9 mouse cellular contexts compared by ENCODE assay signal in genomic region chr4:84672181-84672791, GRCm38 (mm10). TPM values are rescaled to one million over a fixed set of nuclear protein-coding genes. Genes with fewer than 3 reads are reported as not detected.
DNase-seq lines count a peak whose midpoint lies in the region; ATAC-seq and TF ChIP-seq lines count a peak whose summit lies in the region.
"Had no signal": no experiment of that assay in that cellular context is flagged by ENCODE, and none has a peak within 500 bp of the region (broad histone marks: within the 10 kb centered on the region; RNA-seq: fewer than 3 reads in every experiment).

No protein-coding gene starts in this region.

- H3K36me3 ChIP-seq in lung, embryonic 14.5 days (ENCODE audit: insufficient read depth), result no peaks in the 10 kb centered on the region
- H3K36me3 ChIP-seq in embryonic facial prominence, embryonic 14.5 days (ENCODE audit: control insufficient read depth, insufficient read depth, low read length), result no peaks in the 10 kb centered on the region
- H3K36me3 ChIP-seq in limb, embryonic 12.5 days, result no peaks in the 10 kb centered on the region
- H3K36me3 ChIP-seq in small intestine, adult 2 months (ENCODE audit: control insufficient read depth, insufficient read depth, low read length), result no peaks in the 10 kb centered on the region

- no peak overlapping the region for H3K9ac ChIP-seq in lung, embryonic 14.5 days
- peak overlapping the region; percentile 92 for H3K9ac ChIP-seq in embryonic facial prominence, embryonic 14.5 days (ENCODE audit: low read depth, low read length)
- peak overlapping the region; percentile 94; the same call in 1 of the 2 replicates for H3K9ac ChIP-seq in limb, embryonic 12.5 days (replicated peaks)

- 13% methylated on average over 14 of the region's 14 CpGs for WGBS in lung, embryonic 14.5 days
- WGBS in lung, adult 2 months, result 15% methylated on average over 14 of the region's 14 CpGs
- WGBS in embryonic facial prominence, embryonic 14.5 days, result 9% methylated on average over 14 of the region's 14 CpGs
- WGBS in limb, embryonic 12.5 days, result 4% methylated on average over 14 of the region's 14 CpGs
- 14% methylated on average over 14 of the region's 14 CpGs for WGBS in small intestine, adult 2 months

- H3K27ac ChIP-seq in lung, embryonic 14.5 days (ENCODE audit: low read depth), result no peak overlapping the region
- H3K27ac ChIP-seq in embryonic facial prominence, embryonic 14.5 days (replicated peaks; ENCODE audit: low read depth, low read length), result peak overlapping the region; percentile 97
- H3K27ac ChIP-seq in limb, embryonic 12.5 days, result 0 out of 2 replicates have a peak overlapping the region, but pooled peaks have one; percentile 12
- peak overlapping the region; percentile 49; the same call in 1 of the 2 replicates for H3K27ac ChIP-seq in small intestine, adult 2 months (ENCODE audit: insufficient read depth, low read depth, low read length)
- H3K27ac ChIP-seq: left cerebral cortex, adult 2 months had no signal

- TF ChIP-seq CTCF in lung, embryonic 14.5 days (IDR thresholded peaks at IDR 0.05; ENCODE audit: low read depth), result no peak
- TF ChIP-seq CTCF in lung, adult 2 months (IDR thresholded peaks at IDR 0.05; ENCODE audit: insufficient read depth, low read length), result no peak
- no peak for TF ChIP-seq CTCF in small intestine, adult 2 months (IDR thresholded peaks at IDR 0.05; ENCODE audit: extremely low read depth, insufficient read length, insufficient replicate concordance, low read depth, low read length)

- H3K4me3 ChIP-seq in lung, embryonic 14.5 days (ENCODE audit: low read depth, low read length), result no peak overlapping the region
- no peak overlapping the region for H3K4me3 ChIP-seq in lung, adult 2 months (replicated peaks; ENCODE audit: extremely low read depth, low read depth, low read length)
- peak overlapping the region; percentile 83 for H3K4me3 ChIP-seq in embryonic facial prominence, embryonic 14.5 days (ENCODE audit: low read depth, low read length)
- peak overlapping the region; percentile 83 for H3K4me3 ChIP-seq in limb, embryonic 12.5 days (replicated peaks)
- no peak overlapping the region for H3K4me3 ChIP-seq in small intestine, adult 2 months (ENCODE audit: low read depth, low read length)
- H3K4me3 ChIP-seq: left cerebral cortex, adult 2 months had no signal

- H3K27me3 ChIP-seq in lung, embryonic 14.5 days (ENCODE audit: insufficient read depth, low read length), result peaks cover 23% of the 10 kb centered on the region
- peaks cover 10% of the 10 kb centered on the region for H3K27me3 ChIP-seq in embryonic facial prominence, embryonic 14.5 days (replicated peaks; ENCODE audit: control insufficient read depth, insufficient read depth, low read length)
- H3K27me3 ChIP-seq in limb, embryonic 12.5 days, result peaks cover 15% of the 10 kb centered on the region
- H3K27me3 ChIP-seq in small intestine, adult 2 months (ENCODE audit: control insufficient read depth, insufficient read depth, low read length), result peaks cover 22% of the 10 kb centered on the region

- no peak for ATAC-seq in lung, embryonic 14.5 days (ENCODE audit: insufficient read depth)
- no peak for ATAC-seq in embryonic facial prominence, embryonic 14.5 days (ENCODE audit: low read depth)
- no peak for ATAC-seq in limb, embryonic 12.5 days (ENCODE audit: insufficient number of reproducible peaks, insufficient read depth, low FRiP score, low TSS enrichment, low read depth)
- no peak for ATAC-seq in erythroid progenitor cell, adult 5-6 weeks (replicated peaks; ENCODE audit: low FRiP score, poor library complexity, severe bottlenecking)

- peaks cover 7% of the 10 kb centered on the region; the same call in 1 of the 2 replicates for H3K4me1 ChIP-seq in lung, embryonic 14.5 days (ENCODE audit: insufficient read depth)
- H3K4me1 ChIP-seq in lung, adult 2 months (ENCODE audit: control insufficient read depth, insufficient read depth, low read length), result no peaks in the 10 kb centered on the region; the same call in 1 of the 2 replicates
- H3K4me1 ChIP-seq in embryonic facial prominence, embryonic 14.5 days (ENCODE audit: control insufficient read depth, insufficient read depth, low read length), result peaks cover 39% of the 10 kb centered on the region
- peaks cover 53% of the 10 kb centered on the region for H3K4me1 ChIP-seq in limb, embryonic 12.5 days (replicated peaks)
- H3K4me1 ChIP-seq in small intestine, adult 2 months (ENCODE audit: control insufficient read depth, insufficient read depth, insufficient read length, low read length), result no peaks in the 10 kb centered on the region; the same call in 1 of the 2 replicates

- peak; percentile 67 for DNase-seq in lung, embryonic 14.5 days
- no peak for DNase-seq in lung, adult 2 months
- DNase-seq in embryonic facial prominence, embryonic 14.5 days (ENCODE audit: low spot score), result no peak
- DNase-seq in layer of hippocampus, postnatal 10 days (ENCODE audit: low spot score in 2 of 2), result no peak

- H3K4me2 ChIP-seq in lung, embryonic 14.5 days, result peak overlapping the region; percentile 92
- H3K4me2 ChIP-seq in embryonic facial prominence, embryonic 14.5 days (ENCODE audit: low read depth, low read length), result peak overlapping the region; percentile 89
- peak overlapping the region; percentile 88 for H3K4me2 ChIP-seq in limb, embryonic 12.5 days

- no peaks in the 10 kb centered on the region for H3K9me3 ChIP-seq in lung, embryonic 14.5 days (ENCODE audit: low read depth, low read length)
- no peaks in the 10 kb centered on the region for H3K9me3 ChIP-seq in embryonic facial prominence, embryonic 14.5 days (ENCODE audit: control insufficient read depth, low read length)
- H3K9me3 ChIP-seq in limb, embryonic 12.5 days, result no peaks in the 10 kb centered on the region

- TF ChIP-seq POLR2A in lung, adult 2 months (IDR thresholded peaks at IDR 0.05; ENCODE audit: borderline replicate concordance, extremely low read depth, low read depth, low read length), result no peak
- TF ChIP-seq POLR2A in small intestine, adult 2 months (IDR thresholded peaks at IDR 0.05; ENCODE audit: low read depth, low read length), result no peak

RNA-seq across cellular contexts. Expression of gene Bnc2, which starts 2.8 kb away (rescaled TPM):
- polyA plus RNA-seq in lung, embryonic 14.5 days (2014; fragmentation: Nextera tagmentation; extraction: Ambion mirVana), result 7.1 and 8.4 TPM in 2 replicates
- 4.4 and 7.4 TPM in 2 replicates for polyA plus RNA-seq in lung, adult 2 months (2012; rRNA removed)
- 23.9 and 26.3 TPM in 2 replicates for polyA plus RNA-seq in embryonic facial prominence, embryonic 14.5 days (2014; fragmentation: Nextera tagmentation; extraction: Ambion mirVana)
- polyA plus RNA-seq in limb, embryonic 12.5 days (2016; fragmentation: Nextera tagmentation; extraction: Ambion mirVana), result 25.2 and 25.6 TPM in 2 replicates
- 0.72 and 1.1 TPM in 2 replicates for polyA plus RNA-seq in small intestine, adult 2 months (2012; rRNA removed)
- not detected in 2 replicates for total RNA-seq in erythroid progenitor cell, adult 5-6 weeks (2015; ENCODE audit: low replicate concordance)
- not detected in 2 replicates for total RNA-seq in erythroid progenitor cell, adult 5-6 weeks (2017; ENCODE audit: low replicate concordance)
- 1 to 10 TPM; 1.9 to 2.2 TPM for total RNA-seq in layer of hippocampus, postnatal 10 days (2021)
- total RNA-seq: neutrophil, adult 5-6 weeks had no signal

Comparison
In these comparisons a context has a peak if more than half of its experiments do, and no peak if none do; other contexts are left out.
1. H3K4me3 ChIP-seq: peak in embryonic facial prominence, embryonic 14.5 days (single experiment) and limb, embryonic 12.5 days (single experiment); none in lung, embryonic 14.5 days (single experiment), lung, adult 2 months (single experiment) and small intestine, adult 2 months (single experiment).
2. Peak in every context shown above with its lines, with median percentiles within 50 percentile points of each other: H3K4me2 ChIP-seq.